Mouse (Mus musculus): ENCODE results near the gene Rorc.

Rorc gene

GRCm38 (mm10) chr3:94375861-94376260 lies 3.3 kb downstream of the Rorc start:
- DNase-seq (ENCODE audit: extremely low read depth, low read depth, low spot score): no peak

DNA sequence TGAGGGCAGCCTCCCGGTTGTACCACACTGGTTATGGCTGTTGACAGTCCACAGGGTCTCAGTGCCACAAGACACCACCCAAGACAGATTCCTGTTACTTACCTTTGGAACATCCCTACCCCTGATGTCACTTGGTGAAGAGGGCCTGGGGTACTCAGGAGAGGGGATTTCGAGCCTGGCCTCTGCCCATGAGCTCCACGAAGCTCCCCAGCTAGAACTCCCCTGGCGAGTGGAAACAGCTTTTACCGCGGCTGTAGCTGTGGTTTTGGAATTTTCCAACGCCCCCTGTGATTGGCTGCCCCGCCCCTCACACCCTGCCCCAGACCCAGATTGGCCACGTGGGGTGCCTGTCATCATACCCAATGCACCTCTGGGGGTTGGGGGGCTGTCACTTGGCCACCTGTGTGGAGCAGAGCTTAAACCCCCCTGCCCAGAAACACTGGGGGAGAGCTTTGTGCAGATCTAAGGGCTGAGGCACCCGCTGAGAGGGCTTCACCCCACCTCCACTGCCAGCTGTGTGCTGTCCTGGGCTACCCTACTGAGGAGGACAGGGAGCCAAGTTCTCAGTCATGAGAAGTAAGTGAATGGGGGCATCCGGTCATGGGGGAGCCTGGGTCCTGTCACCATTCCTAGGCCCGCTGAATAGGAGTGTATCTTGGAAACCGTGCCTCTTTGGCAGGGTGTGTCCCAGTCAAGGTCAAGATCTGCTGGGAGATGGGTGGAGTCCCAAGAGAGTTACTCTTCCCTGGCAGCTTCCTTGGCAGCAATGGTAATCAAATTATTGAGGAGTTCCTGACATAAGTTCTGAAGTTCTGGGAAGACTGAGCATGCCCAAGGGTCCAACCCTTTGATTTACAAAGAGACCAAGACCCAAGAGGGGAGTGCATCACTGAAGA lies 4.7 kb downstream of the Rorc start:
- no peak for DNase-seq (ENCODE audit: extremely low read depth, low read depth, low spot score)

- DNase-seq (ENCODE audit: extremely low read depth, low read depth, low spot score): no peak
Measured at GRCm38 (mm10) chr3:94379831-94380510, 7.4 kb downstream of the Rorc start.

- DNase-seq (ENCODE audit: extremely low read depth, low read depth, low spot score): no peak
Measured at GRCm38 (mm10) chr3:94382308-94382707, 9.7 kb downstream of the Rorc start.

- DNase-seq (ENCODE audit: extremely low read depth, low read depth, low spot score): no peak
Measured at GRCm38 (mm10) chr3:94383476-94383875, 10.9 kb downstream of the Rorc start.

DNA sequence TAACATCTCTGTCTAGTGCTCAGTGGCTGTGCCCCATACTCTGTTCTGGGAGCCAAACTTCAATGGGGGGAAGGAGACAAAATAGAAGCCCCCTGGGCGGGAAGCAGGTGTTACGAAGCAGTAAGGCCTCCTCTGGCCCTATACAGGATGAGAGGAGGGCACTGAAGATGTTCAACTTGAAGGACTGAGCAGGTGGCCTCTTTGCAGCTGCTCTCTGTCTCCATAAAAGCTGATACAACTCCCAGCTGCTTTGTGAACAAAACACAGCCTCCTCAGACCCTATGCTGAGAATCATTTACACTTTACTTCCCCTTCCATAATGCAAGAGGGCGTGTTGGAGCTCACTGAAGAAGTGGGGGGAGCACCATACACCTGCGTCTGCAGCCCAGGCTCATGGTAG lies 14.1 kb downstream of the Rorc start:
- DNase-seq (ENCODE audit: extremely low read depth, low read depth, low spot score): no peak

DNA sequence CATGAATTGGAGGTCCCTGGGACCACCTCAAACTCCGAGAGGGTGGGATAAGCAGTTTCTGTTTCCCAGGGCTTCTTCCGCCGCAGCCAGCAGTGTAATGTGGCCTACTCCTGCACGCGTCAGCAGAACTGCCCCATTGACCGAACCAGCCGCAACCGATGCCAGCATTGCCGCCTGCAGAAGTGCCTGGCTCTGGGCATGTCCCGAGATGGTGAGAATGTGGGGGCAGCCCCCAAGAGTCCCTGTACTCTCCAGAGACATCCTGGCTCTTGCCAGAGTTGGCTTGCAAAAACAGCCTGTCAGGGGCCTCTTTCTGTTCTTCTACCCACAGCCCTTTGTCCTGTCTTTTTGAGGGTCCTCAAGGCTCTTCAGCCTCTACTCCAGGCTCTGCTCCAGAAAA lies 14.8 kb downstream of the Rorc start:
- DNase-seq (ENCODE audit: extremely low read depth, low read depth, low spot score): no peak

DNA sequence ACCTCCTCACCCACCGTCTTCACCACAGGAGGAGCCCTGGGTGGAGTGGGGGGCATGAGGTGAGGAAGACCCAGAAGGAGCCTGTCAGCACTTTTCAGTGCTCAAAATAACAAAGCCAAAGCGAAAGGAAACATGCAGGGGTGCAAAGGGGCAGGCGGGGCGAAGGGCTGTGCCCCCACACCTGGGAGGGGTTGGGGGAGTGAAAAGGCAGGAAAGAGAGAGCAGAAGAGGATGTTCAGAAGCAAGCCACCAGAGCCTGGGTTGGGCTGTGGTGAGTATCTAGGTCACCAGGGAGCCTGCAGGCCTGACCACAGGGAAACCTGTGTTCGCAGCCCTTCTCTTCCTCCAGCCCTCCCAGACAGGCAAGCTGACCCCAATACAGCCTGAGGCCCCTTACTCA lies 15.5 kb downstream of the Rorc start:
- DNase-seq (ENCODE audit: extremely low read depth, low read depth, low spot score): no peak

- no peak for DNase-seq (ENCODE audit: extremely low read depth, low read depth, low spot score)
Measured at GRCm38 (mm10) chr3:94389420-94389819, 16.8 kb downstream of the Rorc start.

DNA sequence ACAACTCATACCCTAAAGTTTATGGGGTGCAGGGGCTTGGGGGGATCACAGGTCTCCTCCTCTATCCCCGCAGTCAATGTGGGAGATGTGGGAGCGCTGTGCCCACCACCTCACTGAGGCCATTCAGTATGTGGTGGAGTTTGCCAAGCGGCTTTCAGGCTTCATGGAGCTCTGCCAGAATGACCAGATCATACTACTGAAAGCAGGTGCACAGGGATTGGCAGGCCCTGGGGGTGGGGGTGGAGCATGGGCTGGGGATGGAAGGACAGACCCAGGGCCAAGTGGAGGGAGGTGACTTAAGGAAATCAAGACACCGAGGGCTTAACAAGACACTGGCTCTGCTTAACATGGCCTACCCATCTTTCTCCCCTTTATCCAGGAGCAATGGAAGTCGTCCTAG lies 18.4 kb downstream of the Rorc start:
- DNase-seq (ENCODE audit: extremely low read depth, low read depth, low spot score): no peak

DNA sequence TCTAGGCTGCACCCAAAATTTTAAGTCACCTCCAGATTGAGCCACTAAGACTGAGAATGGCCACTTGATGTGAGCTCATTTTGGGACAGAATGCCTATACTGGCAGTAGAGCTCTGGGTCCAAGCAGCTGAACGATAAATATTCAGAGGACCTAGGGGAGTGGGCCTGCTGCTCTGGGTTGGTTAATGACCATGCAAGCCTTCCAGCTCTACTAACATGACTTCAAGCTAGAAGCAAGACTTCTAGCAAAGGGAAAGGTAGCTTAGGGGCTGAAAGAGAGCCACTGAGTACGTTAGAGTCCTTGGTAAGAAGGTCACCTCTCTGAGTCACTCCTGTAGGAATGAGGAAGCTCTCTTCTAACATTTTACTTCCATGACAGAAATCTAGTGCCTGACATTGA lies 19.5 kb downstream of the Rorc start:
- no peak for DNase-seq (ENCODE audit: extremely low read depth, low read depth, low spot score)

- DNase-seq (ENCODE audit: extremely low read depth, low read depth, low spot score): no peak
Measured at GRCm38 (mm10) chr3:94393049-94393448, 20.5 kb downstream of the Rorc start.

GRCm38 (mm10) chr3:94396336-94396735 lies 23.7 kb downstream of the Rorc start:
- DNase-seq (ENCODE audit: extremely low read depth, low read depth, low spot score): no peak

- DNase-seq (ENCODE audit: extremely low read depth, low read depth, low spot score): no peak
Measured at GRCm38 (mm10) chr3:94396851-94397250, 24.3 kb downstream of the Rorc start.

GRCm38 (mm10) chr3:94398217-94398616 lies 25.6 kb downstream of the Rorc start, which contains the start of gene Lingo4:
TSS of gene Lingo4 (plus strand) at chr3:94398517.
- DNase-seq (ENCODE audit: extremely low read depth, low read depth, low spot score): no peak

- no peak for DNase-seq (ENCODE audit: extremely low read depth, low read depth, low spot score)
Measured at GRCm38 (mm10) chr3:94398943-94399481, 26.4 kb downstream of the Rorc start.

- DNase-seq (ENCODE audit: extremely low read depth, low read depth, low spot score): no peak
Measured at GRCm38 (mm10) chr3:94399663-94400310, 27.2 kb downstream of the Rorc start.

DNA sequence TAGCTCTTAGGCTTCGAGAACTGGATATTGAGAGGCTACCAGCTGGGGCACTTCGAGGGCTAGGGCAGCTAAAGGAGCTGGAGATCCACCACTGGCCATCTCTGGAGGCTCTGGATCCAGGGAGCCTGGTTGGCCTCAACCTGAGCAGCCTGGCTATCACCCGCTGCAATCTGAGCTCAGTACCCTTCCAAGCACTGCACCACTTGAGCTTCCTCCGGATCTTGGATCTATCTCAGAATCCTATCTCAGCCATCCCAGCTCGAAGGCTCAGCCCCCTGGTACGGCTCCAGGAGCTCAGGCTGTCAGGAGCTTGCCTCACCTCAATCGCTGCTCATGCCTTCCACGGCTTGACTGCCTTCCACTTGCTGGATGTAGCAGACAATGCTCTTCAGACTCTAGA lies 29.9 kb downstream of the Rorc start:
- no peak for DNase-seq (ENCODE audit: extremely low read depth, low read depth, low spot score)

- no peak for DNase-seq (ENCODE audit: extremely low read depth, low read depth, low spot score)
Measured at GRCm38 (mm10) chr3:94404366-94405054, 31.9 kb downstream of the Rorc start.

DNA sequence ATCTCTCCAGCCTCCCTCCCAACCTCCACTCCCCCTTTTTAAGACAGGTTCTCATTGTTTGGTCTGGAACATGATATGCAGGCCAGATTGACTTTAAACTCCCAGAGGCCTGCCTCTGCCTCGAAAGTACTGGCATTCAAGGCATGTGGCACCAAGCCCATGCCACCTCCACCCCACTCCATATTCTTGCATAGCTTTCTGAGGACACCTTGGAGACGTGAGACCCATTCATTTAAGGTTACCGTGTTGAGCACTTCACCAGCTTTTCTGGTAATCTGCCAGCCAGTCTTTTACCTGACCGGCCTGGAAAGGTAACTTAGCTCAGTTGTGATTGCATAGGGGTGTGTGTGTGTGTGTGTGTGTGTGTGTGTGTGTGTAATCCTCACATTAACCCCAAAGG lies 33.0 kb downstream of the Rorc start:
- DNase-seq (ENCODE audit: extremely low read depth, low read depth, low spot score): no peak

GRCm38 (mm10) chr3:94412530-94412929 lies 39.9 kb downstream of the Rorc start:
- DNase-seq (ENCODE audit: extremely low read depth, low read depth, low spot score): no peak

Data from fat pad, adult 2 months (tissue).